Mouse (Mus musculus): ENCODE data around the gene LTO1. TPM values are rescaled to one million over a fixed set of nuclear protein-coding genes. Genes with fewer than 3 reads are reported as not detected.
"Not testable (repeated sequence)": the region's sequence is repeated elsewhere in the genome, so short reads cannot be mapped to it uniquely, and the experiment has no call there.

The LTO1 gene
- polyA plus RNA-seq, 1 experiment from 2014 or later, result 29.1 TPM

- no peak overlapping the region for H3K27ac ChIP-seq (ENCODE audit: low read length)
- ATAC-seq (ENCODE audit: low read depth), result 0 out of 2 replicates have a peak, but pooled peaks have one; percentile 4
- no peak overlapping the region for H3K4me2 ChIP-seq (ENCODE audit: low read depth, low read length)
- WGBS, result 6% methylated on average over 18 of the region's 18 CpGs
- no peaks in the 10 kb centered on the region for H3K4me1 ChIP-seq (replicated peaks; ENCODE audit: control insufficient read depth, insufficient read depth, low read length)
- H3K9ac ChIP-seq (ENCODE audit: low read length), result no peak overlapping the region
- peaks cover 5% of the 10 kb centered on the region; the same call in 1 of the 2 replicates for H3K27me3 ChIP-seq (ENCODE audit: control insufficient read depth, insufficient read depth, low read depth, low read length)
- no peak overlapping the region for H3K4me3 ChIP-seq (ENCODE audit: low read length)
- no peaks in the 10 kb centered on the region for H3K9me3 ChIP-seq (ENCODE audit: control insufficient read depth, low read length)
- no peaks in the 10 kb centered on the region for H3K36me3 ChIP-seq (ENCODE audit: control insufficient read depth, insufficient read depth, low read length)
Measured at GRCm38 (mm10) chr7:144888564-144889299, 26.2 kb upstream of the LTO1 start.

GRCm38 (mm10) chr7:144890661-144891060, 24.2 kb upstream of the LTO1 start:
- peaks cover 18% of the 10 kb centered on the region for H3K27me3 ChIP-seq (ENCODE audit: control insufficient read depth, insufficient read depth, low read depth, low read length)

GRCm38 (mm10) chr7:144891863-144892262, 23.0 kb upstream of the LTO1 start:
- Histone ChIP-seq H3K27ac (ENCODE audit: low read length) (no peak overlapping the region), H3K9me3 (ENCODE audit: control insufficient read depth, low read length) (no peaks in the 10 kb centered on the region), H3K27me3 (ENCODE audit: control insufficient read depth, insufficient read depth, low read depth, low read length) (peaks cover 28% of the 10 kb centered on the region), H3K4me3 (ENCODE audit: low read length) (no peak overlapping the region), H3K9ac (ENCODE audit: low read length) (no peak overlapping the region), H3K36me3 (ENCODE audit: control insufficient read depth, insufficient read depth, low read length) (no peaks in the 10 kb centered on the region), H3K4me1 (replicated peaks; ENCODE audit: control insufficient read depth, insufficient read depth, low read length) (peaks cover 16% of the 10 kb centered on the region), H3K4me2 (ENCODE audit: low read depth, low read length) (no peak overlapping the region)
- no peak for ATAC-seq (ENCODE audit: low read depth)
- WGBS, result 52% methylated on average over 2 of the region's 2 CpGs

More at GRCm38 (mm10) chr7:144890661-144891060, 24.2 kb upstream of the LTO1 start:
- H3K4me2 ChIP-seq (ENCODE audit: low read depth, low read length); H3K4me1 ChIP-seq (replicated peaks; ENCODE audit: control insufficient read depth, insufficient read depth, low read length); H3K36me3 ChIP-seq (ENCODE audit: control insufficient read depth, insufficient read depth, low read length); H3K9ac ChIP-seq (ENCODE audit: low read length); H3K4me3 ChIP-seq (ENCODE audit: low read length); H3K27ac ChIP-seq (ENCODE audit: low read length); H3K9me3 ChIP-seq (ENCODE audit: control insufficient read depth, low read length); ATAC-seq (ENCODE audit: low read depth): not testable (repeated sequence)
- WGBS, result 92% methylated on average over 1 of the region's 1 CpGs

GRCm38 (mm10) chr7:144892322-144892721, 22.6 kb upstream of the LTO1 start:
- peaks cover 19% of the 10 kb centered on the region for H3K4me1 ChIP-seq (replicated peaks; ENCODE audit: control insufficient read depth, insufficient read depth, low read length)
- 48% methylated on average over 6 of the region's 6 CpGs for WGBS

GRCm38 (mm10) chr7:144894191-144894590, 20.7 kb upstream of the LTO1 start:
- peaks cover 49% of the 10 kb centered on the region for H3K27me3 ChIP-seq (ENCODE audit: control insufficient read depth, insufficient read depth, low read depth, low read length)
- WGBS, result 7% methylated on average over 5 of the region's 5 CpGs
- H3K9ac ChIP-seq (ENCODE audit: low read length), result no peak overlapping the region
- H3K4me2 ChIP-seq (ENCODE audit: low read depth, low read length), result no peak overlapping the region
- no peak overlapping the region for H3K4me3 ChIP-seq (ENCODE audit: low read length)
- no peak for ATAC-seq (ENCODE audit: low read depth)
- H3K4me1 ChIP-seq (replicated peaks; ENCODE audit: control insufficient read depth, insufficient read depth, low read length), result peaks cover 19% of the 10 kb centered on the region
- no peaks in the 10 kb centered on the region for H3K9me3 ChIP-seq (ENCODE audit: control insufficient read depth, low read length)
- no peaks in the 10 kb centered on the region for H3K36me3 ChIP-seq (ENCODE audit: control insufficient read depth, insufficient read depth, low read length)
- H3K27ac ChIP-seq (ENCODE audit: low read length), result no peak overlapping the region

More at GRCm38 (mm10) chr7:144892322-144892721, 22.6 kb upstream of the LTO1 start:
- Histone ChIP-seq H3K27ac (ENCODE audit: low read length) (no peak overlapping the region), H3K9me3 (ENCODE audit: control insufficient read depth, low read length) (no peaks in the 10 kb centered on the region), H3K27me3 (ENCODE audit: control insufficient read depth, insufficient read depth, low read depth, low read length) (peaks cover 33% of the 10 kb centered on the region), H3K4me3 (ENCODE audit: low read length) (no peak overlapping the region), H3K4me2 (ENCODE audit: low read depth, low read length) (no peak overlapping the region), H3K9ac (ENCODE audit: low read length) (no peak overlapping the region), H3K36me3 (ENCODE audit: control insufficient read depth, insufficient read depth, low read length) (no peaks in the 10 kb centered on the region)
- no peak for ATAC-seq (ENCODE audit: low read depth)

GRCm38 (mm10) chr7:144894706-144895105, 20.2 kb upstream of the LTO1 start:
- no peaks in the 10 kb centered on the region for H3K36me3 ChIP-seq (ENCODE audit: control insufficient read depth, insufficient read depth, low read length)
- H3K9me3 ChIP-seq (ENCODE audit: control insufficient read depth, low read length), result no peaks in the 10 kb centered on the region
- no peak overlapping the region for H3K9ac ChIP-seq (ENCODE audit: low read length)
- peaks cover 19% of the 10 kb centered on the region for H3K4me1 ChIP-seq (replicated peaks; ENCODE audit: control insufficient read depth, insufficient read depth, low read length)
- H3K4me3 ChIP-seq (ENCODE audit: low read length), result no peak overlapping the region
- H3K4me2 ChIP-seq (ENCODE audit: low read depth, low read length), result no peak overlapping the region
- no peak overlapping the region for H3K27ac ChIP-seq (ENCODE audit: low read length)
- H3K27me3 ChIP-seq (ENCODE audit: control insufficient read depth, insufficient read depth, low read depth, low read length), result peaks cover 52% of the 10 kb centered on the region
- no peak for ATAC-seq (ENCODE audit: low read depth)
- 9% methylated on average over 4 of the region's 4 CpGs for WGBS

- peak overlapping the region; percentile 86 for H3K4me2 ChIP-seq (ENCODE audit: low read depth, low read length)
- no peak overlapping the region for H3K27ac ChIP-seq (ENCODE audit: low read length)
- peak; percentile 77 for ATAC-seq (ENCODE audit: low read depth)
- 1% methylated on average over 37 of the region's 37 CpGs for WGBS
- no peaks in the 10 kb centered on the region for H3K9me3 ChIP-seq (ENCODE audit: control insufficient read depth, low read length)
- H3K36me3 ChIP-seq (ENCODE audit: control insufficient read depth, insufficient read depth, low read length), result no peaks in the 10 kb centered on the region
- peak overlapping the region; percentile 53 for H3K9ac ChIP-seq (ENCODE audit: low read length)
- peaks cover 52% of the 10 kb centered on the region for H3K27me3 ChIP-seq (ENCODE audit: control insufficient read depth, insufficient read depth, low read depth, low read length)
- H3K4me1 ChIP-seq (replicated peaks; ENCODE audit: control insufficient read depth, insufficient read depth, low read length), result peaks cover 19% of the 10 kb centered on the region
- peak overlapping the region; percentile 51 for H3K4me3 ChIP-seq (ENCODE audit: low read length)
Measured at GRCm38 (mm10) chr7:144895305-144896111, 19.4 kb upstream of the LTO1 start.

- Histone ChIP-seq H3K4me1 (replicated peaks; ENCODE audit: control insufficient read depth, insufficient read depth, low read length) (peaks cover 19% of the 10 kb centered on the region), H3K9ac (ENCODE audit: low read length) (peak within 1 kb of the TSS; percentile 53), H3K9me3 (ENCODE audit: control insufficient read depth, low read length) (no peaks in the 10 kb centered on the region), H3K27ac (ENCODE audit: low read length) (no peak within 1 kb of the TSS), H3K27me3 (ENCODE audit: control insufficient read depth, insufficient read depth, low read depth, low read length) (peaks cover 52% of the 10 kb centered on the region), H3K4me3 (ENCODE audit: low read length) (peak within 1 kb of the TSS; percentile 51), H3K4me2 (ENCODE audit: low read depth, low read length) (peak within 1 kb of the TSS; percentile 86), H3K36me3 (ENCODE audit: control insufficient read depth, insufficient read depth, low read length) (no peaks in the 10 kb centered on the region)
- WGBS, result under 1% methylated on average over 65 of the region's 65 CpGs
- ATAC-seq (ENCODE audit: low read depth), result 0 out of 2 replicates have a peak, but pooled peaks have one; percentile 18
Measured at GRCm38 (mm10) chr7:144896294-144897218, 18.3 kb upstream of the LTO1 start, which contains the start of gene Fgf15. Gene Fgf15, plus strand, starts transcription at chr7:144896531.

Measured in lung, embryonic 16.5 days (tissue).